Mouse (Mus musculus) WW6 (cell line): ENCODE data around the gene Ccnc.
"Not testable (repeated sequence)": the region's sequence is repeated elsewhere in the genome, so short reads cannot be mapped to it uniquely, and the experiment has no call there.

ENCODE experiments used
- DNase-seq: peaks from one replicate; pipeline ENCODE4 v3.0.0-alpha.2; 2013; ENCODE audit warnings: low read depth, low spot score

The Ccnc gene

DNA sequence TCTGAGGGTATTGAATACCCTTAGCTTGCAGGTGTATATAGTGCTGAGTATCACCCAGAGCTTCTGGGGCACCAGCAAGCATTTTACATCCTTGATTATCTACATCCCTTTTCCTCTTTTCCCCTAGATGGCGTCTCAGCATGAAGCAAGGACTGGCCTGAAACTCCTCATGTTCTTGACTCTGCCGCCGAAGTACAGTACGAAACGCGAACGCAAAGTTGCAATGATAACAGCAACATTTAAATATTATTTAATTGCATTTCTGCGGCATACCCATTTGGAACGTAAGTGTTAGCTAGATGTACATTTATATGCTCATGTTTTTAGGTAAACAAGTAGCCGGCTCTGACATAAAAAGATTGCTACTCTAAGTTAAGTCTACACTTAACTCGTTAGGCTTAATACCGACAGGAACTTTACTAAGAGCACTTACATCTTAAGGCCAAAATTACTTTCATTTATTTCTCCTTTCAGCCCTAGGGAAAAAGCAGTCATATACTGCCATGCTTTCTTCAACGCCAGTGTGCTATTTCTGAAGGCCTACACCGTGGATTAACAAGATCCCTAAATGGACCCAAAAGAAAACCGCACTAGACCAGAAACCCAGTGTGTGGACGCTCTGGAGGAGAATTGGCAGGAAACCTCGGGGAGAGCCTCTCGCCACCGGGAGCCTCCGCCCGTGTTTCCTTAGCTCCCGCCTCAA lies 438 bp upstream of the Ccnc start:
- DNase-seq = no peak

DNA sequence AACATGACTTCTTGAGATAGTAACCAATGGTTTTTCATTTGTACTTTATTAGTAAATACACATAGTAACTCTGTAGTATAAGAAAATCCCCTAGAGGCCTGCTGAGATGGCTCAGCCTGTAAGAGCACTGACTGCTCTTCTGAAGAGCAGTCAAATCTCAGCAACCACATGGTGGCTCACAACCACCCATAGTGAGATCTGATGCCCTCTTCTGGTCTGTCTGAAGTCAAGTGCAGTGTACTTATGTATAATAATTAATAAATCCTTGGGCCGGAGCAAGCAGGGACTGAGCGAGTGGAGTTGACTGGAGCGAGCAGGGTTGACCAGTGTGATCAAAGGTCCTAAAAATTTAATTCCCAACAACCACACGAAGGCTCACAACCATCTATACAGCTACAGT lies 11.7 kb downstream of the Ccnc start:
- DNase-seq = no peak

DNA sequence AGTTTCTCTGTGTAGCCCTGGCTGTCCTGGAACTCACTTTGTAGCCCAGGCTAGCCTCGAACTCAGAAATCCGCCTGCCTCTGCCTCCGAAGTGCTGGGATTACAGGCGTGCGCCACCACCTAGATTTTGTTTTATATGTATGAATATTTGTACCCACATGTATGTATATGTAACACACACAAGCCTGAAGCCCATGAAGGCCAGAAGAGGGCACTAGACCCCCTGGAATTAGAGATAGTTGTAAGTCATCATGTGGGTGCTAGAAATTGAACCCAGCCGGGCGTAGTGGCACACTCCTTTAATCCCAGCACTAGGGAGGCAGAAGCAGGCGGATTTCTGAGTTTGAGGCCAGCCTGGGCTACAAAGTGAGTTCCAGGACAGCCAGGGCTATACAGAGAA lies 16.6 kb downstream of the Ccnc start:
- not testable (repeated sequence) for DNase-seq

DNA sequence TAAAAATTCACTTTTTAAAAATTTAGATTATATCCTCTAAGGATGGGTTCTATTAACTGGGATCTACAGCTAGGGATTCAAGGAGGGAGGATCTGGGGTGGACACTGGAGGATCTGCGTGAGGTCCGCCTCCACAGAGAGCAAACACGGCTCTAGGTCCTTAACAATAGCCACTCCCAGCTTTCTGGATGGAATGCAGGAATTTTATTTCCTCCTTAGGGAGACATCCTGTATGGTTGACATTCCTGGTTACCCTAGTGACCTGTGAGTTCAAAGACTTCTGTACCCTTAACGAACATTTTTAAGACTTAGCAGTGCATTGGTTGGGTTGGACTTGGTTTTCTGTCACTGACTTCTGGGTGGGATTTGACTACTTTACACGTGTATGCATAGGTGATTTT lies 18.2 kb downstream of the Ccnc start:
- DNase-seq = peak; percentile 49

DNA sequence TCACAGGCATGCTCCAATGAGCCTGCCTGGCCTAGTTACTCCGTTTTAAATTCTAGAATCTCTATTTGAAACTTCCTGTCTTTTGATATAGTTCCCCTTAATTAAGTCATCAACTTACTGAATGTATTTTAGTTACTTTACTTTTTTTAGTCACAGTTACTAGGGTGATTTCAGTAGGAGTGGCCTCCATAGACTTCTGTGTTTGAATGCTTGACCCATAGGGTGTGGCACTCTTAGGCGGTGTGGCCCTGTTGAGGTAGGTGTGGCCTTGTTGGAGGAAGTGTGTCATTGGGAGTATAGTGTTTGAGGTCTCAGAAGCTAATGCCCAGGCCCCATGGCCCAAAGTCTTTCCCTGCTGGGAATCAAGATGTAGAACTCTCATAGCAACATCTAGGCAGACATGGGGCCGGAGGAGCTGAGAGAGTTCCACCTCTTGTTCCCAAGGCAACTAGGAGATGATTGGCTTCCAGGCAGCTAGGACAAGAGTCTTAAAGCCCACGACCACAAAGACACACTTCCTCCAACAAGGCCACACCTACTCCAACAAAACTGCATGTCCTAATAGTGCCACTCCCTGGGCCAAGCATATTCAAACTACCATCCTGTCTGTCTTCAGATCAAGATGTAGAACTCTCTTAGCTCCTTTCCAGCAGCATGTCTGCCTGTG lies 27.8 kb downstream of the Ccnc start:
- DNase-seq = no peak

DNA sequence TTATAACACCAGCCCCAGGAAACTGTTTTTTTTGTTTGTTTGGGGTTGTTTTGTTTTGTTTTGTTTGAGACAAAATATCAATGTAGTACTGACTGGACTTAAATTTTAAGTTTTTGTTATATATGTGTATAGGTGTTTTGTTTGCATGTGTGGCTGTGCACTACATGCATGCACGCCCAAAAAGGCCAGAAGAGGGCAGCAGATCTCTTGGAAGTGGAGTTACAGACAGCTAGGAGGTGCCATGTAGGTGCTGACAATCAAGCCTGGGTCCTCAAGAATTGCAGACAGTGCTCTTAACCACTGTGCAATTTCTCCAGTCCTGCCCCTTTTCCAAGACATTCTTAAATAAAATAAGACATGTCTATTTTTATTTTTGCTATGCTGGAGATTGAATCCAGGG lies 31.4 kb downstream of the Ccnc start:
- no peak for DNase-seq

DNA sequence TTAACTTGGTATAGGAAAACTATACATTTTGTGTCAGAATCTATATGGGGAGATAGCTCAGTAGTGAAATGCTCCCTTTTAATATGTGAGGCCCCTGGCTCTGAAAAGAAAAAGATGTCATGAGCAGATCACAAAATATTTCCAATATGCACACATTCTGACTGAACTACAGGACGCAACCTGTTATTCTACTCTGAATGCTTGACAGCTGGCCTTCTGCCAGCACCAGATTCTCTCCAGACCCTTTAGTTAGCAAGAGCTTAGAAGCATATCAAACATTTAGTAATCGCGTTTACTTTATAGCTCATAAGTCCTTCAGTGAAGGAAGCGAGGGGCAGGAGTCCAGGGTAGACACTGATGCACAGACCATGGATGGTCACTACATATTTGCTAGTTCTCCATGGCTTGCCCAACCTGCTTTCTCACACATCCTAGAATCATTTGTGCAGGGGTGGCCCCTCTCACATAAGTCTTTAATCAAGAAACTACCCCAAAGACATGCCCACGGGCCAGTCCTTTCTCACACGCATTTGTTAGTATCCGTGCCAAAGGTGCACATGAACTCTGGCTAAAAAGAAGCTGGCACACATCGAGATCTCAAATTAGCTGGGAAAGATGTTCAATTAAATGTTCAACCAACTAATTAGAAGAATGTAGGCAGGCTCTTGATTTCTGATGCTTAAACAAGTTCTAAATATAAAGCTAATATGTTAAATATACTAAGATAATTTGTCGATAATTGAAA lies 34.1 kb downstream of the Ccnc start:
- DNase-seq = no peak

GRCm38 (mm10) chr4:21763827-21764226 lies 36.3 kb downstream of the Ccnc start:
- DNase-seq = no peak

DNA sequence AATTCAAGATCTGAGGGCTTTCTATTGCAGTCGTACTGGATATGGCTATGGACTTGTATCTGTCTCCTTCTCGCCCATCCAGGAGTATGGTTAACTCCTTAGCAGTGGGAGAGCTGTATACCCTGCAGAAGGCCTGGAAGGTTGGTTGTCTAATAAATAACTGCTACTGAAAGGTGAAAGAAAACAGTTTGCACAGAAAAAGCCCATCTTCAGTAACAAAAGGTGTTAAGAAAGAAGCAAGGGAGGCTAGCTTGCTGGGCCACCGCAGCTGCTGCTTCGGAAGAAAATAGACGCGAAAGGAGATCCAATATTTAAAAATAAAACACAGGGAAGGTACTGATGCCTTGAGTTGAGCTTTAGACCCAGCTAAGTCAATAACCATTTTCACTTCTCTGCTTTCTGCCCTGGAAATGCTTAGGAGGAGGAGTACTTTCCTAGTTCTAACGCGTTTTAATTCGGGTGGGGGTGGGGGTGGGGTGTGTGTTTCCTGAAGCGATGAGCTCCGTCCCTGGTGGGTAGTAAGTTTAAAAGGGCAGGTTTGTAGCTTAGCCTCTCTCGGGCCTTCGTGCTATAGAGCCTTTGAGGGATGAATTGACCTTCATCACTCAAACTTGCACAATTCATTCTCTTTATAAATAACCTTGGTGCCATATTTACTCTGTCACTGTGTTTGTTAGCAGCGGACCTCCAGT lies 38.8 kb downstream of the Ccnc start:
- no peak for DNase-seq

GRCm38 (mm10) chr4:21766863-21767304 lies 39.4 kb downstream of the Ccnc start, which contains the start of the genes Usp45 and Tstd3:
TSS of gene Usp45 (plus strand) at chr4:21767156.
TSS of gene Tstd3 (minus strand) at chr4:21767212.
- no peak for DNase-seq

GRCm38 (mm10) chr4:21771064-21771463 lies 43.6 kb downstream of the Ccnc start:
- DNase-seq = no peak

- no peak for DNase-seq
Measured at GRCm38 (mm10) chr4:21772306-21772705, 44.8 kb downstream of the Ccnc start.

DNA sequence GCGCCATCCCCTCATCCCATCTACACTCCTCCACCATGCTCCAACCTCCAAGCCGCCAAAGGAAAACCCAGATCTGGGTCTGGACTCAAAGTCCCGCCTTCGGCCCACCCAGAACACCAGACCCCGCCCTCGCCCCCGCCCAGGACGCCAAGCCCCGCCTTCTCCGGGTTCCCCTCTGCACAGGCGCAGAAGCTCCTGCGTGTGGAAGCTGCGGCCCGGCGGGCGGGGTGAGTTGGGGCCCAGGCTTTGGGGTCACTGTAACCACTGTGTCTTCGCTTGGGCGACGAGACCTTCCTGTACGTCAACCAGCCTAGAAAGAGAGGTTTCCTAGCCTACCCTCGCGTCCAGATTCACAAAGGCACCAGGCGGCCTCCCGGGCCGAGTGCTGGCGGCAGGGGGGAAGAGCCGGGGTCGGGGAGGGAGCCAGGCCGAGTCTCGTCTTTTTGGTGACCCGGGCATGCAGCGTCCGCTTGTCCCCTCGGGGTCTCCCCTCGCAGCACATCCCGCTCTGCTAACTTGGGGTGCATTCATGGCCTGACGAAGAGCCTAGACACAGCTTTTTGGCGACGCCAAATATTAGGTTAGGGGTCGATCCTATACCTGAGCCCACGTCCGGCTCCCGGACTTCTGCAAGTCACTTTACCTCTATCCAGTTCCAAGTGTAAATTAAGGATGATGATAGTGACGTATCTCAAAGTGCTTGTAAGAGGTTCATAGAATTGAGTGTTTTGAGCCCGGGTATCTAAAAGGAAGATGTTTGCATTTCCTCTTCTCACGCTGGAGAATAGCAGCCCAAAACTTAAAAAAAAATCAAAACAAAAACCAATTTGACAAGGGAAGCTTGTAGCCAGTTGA lies 48.8 kb downstream of the Ccnc start:
- peak; percentile 78 for DNase-seq

DNA sequence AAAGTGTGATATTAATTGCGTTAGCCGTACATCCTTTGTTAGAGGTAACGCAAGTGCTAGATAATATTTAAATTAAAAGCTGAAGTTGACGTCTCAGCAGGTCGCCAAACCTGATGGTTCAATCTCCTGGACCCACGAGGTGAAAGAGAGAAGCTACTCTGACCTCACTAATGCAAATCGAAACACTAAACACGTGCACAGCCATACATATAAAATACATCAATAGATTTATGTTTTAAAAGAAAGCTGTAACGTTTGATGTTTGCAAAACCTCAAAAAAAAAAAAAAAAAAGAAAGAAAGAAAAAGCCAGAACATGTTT lies 49.4 kb downstream of the Ccnc start:
- DNase-seq = no peak

GRCm38 (mm10) chr4:21780816-21781726 lies 53.6 kb downstream of the Ccnc start:
- DNase-seq = no peak

GRCm38 (mm10) chr4:21786268-21786667 lies 58.8 kb downstream of the Ccnc start:
- no peak for DNase-seq

DNA sequence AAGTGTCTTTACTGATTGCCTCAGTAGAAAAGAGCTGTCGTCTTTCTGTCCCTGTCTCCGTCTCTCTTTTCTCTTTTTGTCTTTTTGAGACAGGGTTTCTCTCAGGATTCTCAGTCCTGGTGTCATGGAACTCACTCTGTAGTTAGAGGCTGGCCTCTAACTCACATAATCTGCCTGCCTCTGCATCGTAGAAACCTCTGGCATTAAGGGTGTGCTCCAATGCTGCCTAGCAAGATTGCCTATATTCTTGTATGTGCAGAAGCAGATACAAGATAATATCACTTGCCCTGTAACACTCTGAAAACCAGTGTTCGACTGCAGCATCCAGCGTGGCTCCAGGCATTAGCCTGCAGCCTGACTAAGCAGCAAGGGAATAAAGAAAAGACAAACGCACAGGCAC lies 61.4 kb downstream of the Ccnc start:
- no peak for DNase-seq

DNA sequence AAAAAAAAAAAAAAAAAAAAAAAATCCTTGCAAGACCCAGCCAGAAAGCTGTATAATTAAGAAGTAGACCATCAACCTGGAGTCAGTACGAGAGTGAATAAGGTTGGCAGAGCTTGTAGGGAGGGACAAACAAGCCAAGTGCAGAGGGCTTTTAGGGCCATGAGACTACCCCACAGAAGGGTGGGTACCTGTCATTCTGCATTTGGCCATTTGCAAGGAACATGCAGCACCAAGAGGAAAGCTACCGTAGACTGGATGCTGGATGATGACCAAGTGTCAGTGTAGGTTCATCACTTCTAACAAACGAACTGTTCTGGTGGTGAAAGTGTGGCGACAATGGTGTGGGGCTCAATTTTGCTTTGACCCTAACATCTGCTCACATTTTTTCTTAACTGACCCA lies 62.3 kb downstream of the Ccnc start:
- no peak for DNase-seq

DNA sequence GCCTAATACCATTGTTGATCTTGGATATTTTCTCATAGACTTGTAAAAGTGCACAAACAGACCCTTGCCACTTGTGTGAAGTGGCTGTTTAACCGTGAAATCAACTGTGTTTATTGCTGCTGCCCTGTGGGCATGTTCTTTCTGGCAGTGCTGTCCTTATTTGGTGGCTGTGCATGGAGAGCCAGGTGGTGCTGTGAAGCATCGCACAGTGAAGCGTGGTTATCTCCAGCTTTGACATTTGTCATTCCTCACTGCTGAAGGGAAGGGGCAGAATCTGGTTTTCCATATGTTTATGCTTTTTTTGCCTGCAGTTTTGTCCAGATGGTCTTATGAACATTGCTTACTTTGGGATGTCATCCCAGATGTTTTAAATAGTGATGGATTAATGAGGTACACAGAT lies 66.1 kb downstream of the Ccnc start:
- no peak for DNase-seq

DNA sequence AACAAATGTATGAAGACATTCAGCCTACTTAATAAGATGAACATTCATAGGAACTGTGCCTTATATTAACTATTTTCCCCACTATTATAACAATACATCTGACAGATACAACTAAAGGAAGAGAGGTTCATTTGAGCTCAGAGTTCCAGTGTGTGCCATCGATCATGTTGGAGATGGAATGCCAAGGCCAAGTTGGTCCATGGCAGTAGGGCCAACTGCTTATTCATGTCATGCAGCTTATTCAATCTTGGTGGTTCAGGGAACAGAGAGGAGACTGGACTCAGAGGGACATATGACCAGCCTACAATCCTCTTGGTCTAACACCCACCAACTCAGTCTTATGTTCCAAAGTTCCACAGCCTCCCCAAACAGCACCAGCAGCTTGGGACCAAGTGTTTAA lies 73.5 kb downstream of the Ccnc start:
- no peak for DNase-seq
